Mouse (Mus musculus): ENCODE data around the gene Adcy3. TPM values are rescaled to one million over a fixed set of nuclear protein-coding genes. Genes with fewer than 3 reads are reported as not detected.

The Adcy3 gene
- polyA plus RNA-seq, 1 experiment from 2014 or later, result 12.6 TPM

DNA sequence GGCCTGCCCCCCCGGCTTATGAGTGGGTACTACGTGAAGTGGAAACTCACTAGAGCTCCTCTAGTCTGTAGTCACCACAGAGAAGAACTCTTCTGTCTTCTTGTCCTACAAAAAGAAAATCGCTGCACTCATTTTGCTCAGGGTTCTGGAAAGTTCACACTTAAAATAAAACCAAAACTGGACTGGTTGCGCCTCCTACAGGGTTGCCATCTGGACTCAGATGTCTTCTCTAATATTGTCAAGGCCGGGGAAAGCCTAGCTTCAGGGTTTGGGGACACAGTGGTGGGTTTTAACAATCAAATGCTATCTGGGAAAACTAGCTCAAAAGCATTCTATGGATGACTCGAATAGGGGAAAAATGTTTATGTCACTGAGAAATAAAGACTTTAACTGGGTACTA lies 116.9 kb downstream of the Adcy3 start:
- H3K27ac ChIP-seq, result no peak overlapping the region
- no peak overlapping the region for H3K4me3 ChIP-seq
- H3K4me1 ChIP-seq, result 0 out of 2 replicates have a peak, but pooled peaks cover 3% of the 10 kb centered on the region
- no peak for ATAC-seq (ENCODE audit: insufficient number of reproducible peaks, insufficient read depth, low FRiP score, low TSS enrichment, low read depth)
- H3K27me3 ChIP-seq, result no peaks in the 10 kb centered on the region
- H3K9ac ChIP-seq, result no peak overlapping the region
- H3K9me3 ChIP-seq, result no peaks in the 10 kb centered on the region
- H3K4me2 ChIP-seq, result no peak overlapping the region
- H3K36me3 ChIP-seq, result peaks cover 35% of the 10 kb centered on the region
- 87% methylated on average over 6 of the region's 6 CpGs for WGBS

DNA sequence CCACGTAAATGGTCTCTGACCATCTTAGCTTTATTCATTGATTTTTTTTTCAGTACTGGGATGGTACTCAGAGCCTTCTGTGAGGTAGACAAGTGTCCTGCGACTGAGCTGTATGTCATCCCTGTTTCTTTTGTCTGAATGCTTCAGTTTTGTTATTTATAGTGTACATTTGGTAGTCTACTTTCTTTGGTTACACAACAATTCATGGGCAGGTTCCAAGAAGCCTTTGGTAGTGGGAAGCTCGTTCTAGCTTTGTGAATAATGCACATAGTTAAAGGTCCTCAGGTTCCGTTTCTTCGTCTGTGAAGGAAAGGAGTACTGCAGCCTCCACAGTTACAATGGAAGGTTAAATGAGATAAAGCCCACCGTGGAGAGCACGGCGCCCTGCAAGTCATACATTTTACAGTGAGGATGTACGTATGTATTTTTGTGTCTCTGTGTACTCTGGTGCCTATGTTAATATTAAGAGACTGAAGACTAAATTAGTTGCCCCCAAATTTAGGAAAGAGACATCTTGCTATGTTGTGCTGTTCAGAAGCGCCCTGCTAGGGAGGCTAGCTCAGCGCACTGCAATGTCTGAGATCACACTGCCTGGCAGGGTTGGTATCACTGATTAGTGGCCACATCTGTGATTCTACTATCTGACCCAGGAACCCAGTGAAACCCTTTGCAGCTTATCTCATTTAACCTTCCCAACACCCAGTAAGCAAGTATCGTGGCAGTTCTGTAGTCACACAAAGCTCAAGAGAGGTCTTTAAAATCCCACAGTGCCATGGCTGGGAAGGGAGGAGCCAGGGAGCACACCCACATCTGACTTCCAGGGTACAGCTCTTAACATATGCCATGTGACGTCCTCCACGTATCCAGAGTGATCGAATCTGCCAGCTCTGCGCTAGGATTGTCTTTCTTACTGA lies 120.1 kb downstream of the Adcy3 start:
- Histone ChIP-seq H3K4me1 (0 out of 2 replicates have a peak, but pooled peaks cover under 1% of the 10 kb centered on the region), H3K9me3 (no peaks in the 10 kb centered on the region), H3K27ac (no peak overlapping the region), H3K9ac (no peak overlapping the region), H3K4me2 (no peak overlapping the region), H3K27me3 (no peaks in the 10 kb centered on the region), H3K4me3 (no peak overlapping the region), H3K36me3 (peaks cover 54% of the 10 kb centered on the region)
- 89% methylated on average over 16 of the region's 16 CpGs for WGBS
- no peak for ATAC-seq (ENCODE audit: insufficient number of reproducible peaks, insufficient read depth, low FRiP score, low TSS enrichment, low read depth)

Other genes starting within 250 kb of the Adcy3 start
- 2.8 and 4.5 TPM in 2 replicates for gene Pomc, start 178.2 kb upstream of the Adcy3 start, polyA plus RNA-seq (2015; fragmentation: Nextera tagmentation; extraction: Ambion mirVana)
- gene Efr3b, start 94.2 kb upstream of the Adcy3 start, polyA plus RNA-seq (2015; fragmentation: Nextera tagmentation; extraction: Ambion mirVana), result 6.0 and 6.2 TPM in 2 replicates
- 8.8 and 10.6 TPM in 2 replicates for gene Dnajc27, start 50.5 kb upstream of the Adcy3 start, polyA plus RNA-seq (2015; fragmentation: Nextera tagmentation; extraction: Ambion mirVana)
- 5.0 and 5.5 TPM in 2 replicates for gene Ptrhd1, start 100.9 kb downstream of the Adcy3 start, polyA plus RNA-seq (2015; fragmentation: Nextera tagmentation; extraction: Ambion mirVana)
- gene Cenpo, start 101.2 kb downstream of the Adcy3 start, polyA plus RNA-seq (2015; fragmentation: Nextera tagmentation; extraction: Ambion mirVana), result 15.4 and 17.1 TPM in 2 replicates

Measured in embryonic facial prominence, embryonic 13.5 days (tissue).